Mouse (Mus musculus) limb, embryonic 11.5 days (tissue): ENCODE measurements around the gene Ttc41. TPM values are rescaled to one million over a fixed set of nuclear protein-coding genes. Genes with fewer than 3 reads are reported as not detected.

Experiments
- ATAC-seq: fragments of 200-750 bp; cut with Nextera tagmentation; 2 replicates; pipeline ENCODE4 v1.8.0; 2017; ENCODE audit warnings: low read depth; ENCODE audit not compliant: insufficient number of reproducible peaks, low FRiP score, low TSS enrichment
- DNase-seq: peaks from one replicate; pipeline ENCODE4 v3.0.0-alpha.2; 2015; ENCODE audit warnings: low spot score
- H3K27ac ChIP-seq: fragments of 300-500 bp; sonication (generic); replicated peaks from 2 replicates; pipeline ENCODE4 v1.5.1; 2014; ENCODE audit warnings: low read depth, mild to moderate bottlenecking, low read length
- H3K27me3 ChIP-seq: fragments of 300-500 bp; sonication (generic); 2 replicates; pipeline ENCODE4 v1.6.1; 2014; ENCODE audit warnings: mild to moderate bottlenecking, low read length, mixed read lengths; ENCODE audit not compliant: control insufficient read depth, insufficient read depth
- H3K36me3 ChIP-seq: fragments of 300-500 bp; sonication (generic); 2 replicates; pipeline ENCODE4 v1.6.1; 2014; ENCODE audit warnings: mild to moderate bottlenecking, low read length, moderate library complexity, mixed read lengths; ENCODE audit not compliant: control insufficient read depth, insufficient read depth
- H3K4me1 ChIP-seq: fragments of 300-500 bp; sonication (generic); 2 replicates; pipeline ENCODE4 v1.6.1; 2014; ENCODE audit warnings: low read length, mixed read lengths; ENCODE audit not compliant: control insufficient read depth, insufficient read depth
- H3K4me2 ChIP-seq: fragments of 300-500 bp; sonication (generic); 2 replicates; pipeline ENCODE4 v1.6.1; 2014; ENCODE audit warnings: low read depth, mild to moderate bottlenecking, moderate library complexity; ENCODE audit not compliant: severe bottlenecking
- H3K4me3 ChIP-seq: fragments of 300-500 bp; sonication (generic); 2 replicates; pipeline ENCODE4 v1.5.1; 2014; ENCODE audit warnings: low read depth, low read length
- H3K9ac ChIP-seq: fragments of 300-500 bp; sonication (generic); 2 replicates; pipeline ENCODE4 v1.6.1; 2014; ENCODE audit warnings: mild to moderate bottlenecking, low read length
- H3K9me3 ChIP-seq: fragments of 300-500 bp; sonication (generic); 2 replicates; pipeline ENCODE4 v1.6.1; 2016; ENCODE audit warnings: low read length; ENCODE audit not compliant: control insufficient read depth
- WGBS: fragments of 180-500 bp; shearing (Covaris S2); extraction: QIAGEN DNeasy Blood & Tissue Kit; methylation state at CpG from one replicate; pipeline ENCODE4 v1.1.7; 2014; 5-methylcytosine and 5-hydroxymethylcytosine counted together
- polyA plus RNA-seq: library from polyadenylated mRNA; unstranded; fragments of >200 nt; fragmentation: Nextera tagmentation; extraction: Ambion mirVana; gene quantifications from 2 replicates; pipeline ENCODE4 v1.2.1, GENCODE M21; 2014

Gene Ttc41
- polyA plus RNA-seq, 1 experiment from 2014 or later, result 1.6 TPM

- Histone ChIP-seq H3K4me2 (peak overlapping the region; percentile 94), H3K9ac (peak overlapping the region; percentile 40; the same call in 1 of the 2 replicates), H3K36me3 (peaks cover 39% of the 10 kb centered on the region), H3K27ac (no peak overlapping the region), H3K4me1 (peaks cover 25% of the 10 kb centered on the region), H3K4me3 (peak overlapping the region; percentile 59), H3K9me3 (no peaks in the 10 kb centered on the region), H3K27me3 (no peaks in the 10 kb centered on the region)
- ATAC-seq (no peak), DNase-seq (no peak)
- WGBS, result 77% methylated on average over 4 of the region's 4 CpGs
These were observed 2.2 kb upstream of the Ttc41 start for GRCm38 (mm10) chr10:86703375-86703774.

- peaks cover 35% of the 10 kb centered on the region for H3K36me3 ChIP-seq
- H3K4me1 ChIP-seq, result peaks cover 25% of the 10 kb centered on the region
- no peak overlapping the region for H3K27ac ChIP-seq
These were observed 1.5 kb upstream of the Ttc41 start for GRCm38 (mm10) chr10:86704141-86704540.

GRCm38 (mm10) chr10:86704589-86705191 lies 921 bp upstream of the Ttc41 start:
- Histone ChIP-seq H3K9ac (peak overlapping the region; percentile 81), H3K4me1 (peaks cover 25% of the 10 kb centered on the region), H3K27ac (peak overlapping the region; percentile 38; the same call in 1 of the 2 replicates), H3K9me3 (no peaks in the 10 kb centered on the region), H3K27me3 (no peaks in the 10 kb centered on the region), H3K4me3 (peak overlapping the region; percentile 59), H3K36me3 (peaks cover 32% of the 10 kb centered on the region), H3K4me2 (peak overlapping the region; percentile 94)
- under 1% methylated on average over 33 of the region's 33 CpGs for WGBS
- ATAC-seq (no peak; the same call in 1 of the 2 replicates), DNase-seq (peak; percentile 48)

More at GRCm38 (mm10) chr10:86704141-86704540, 1.5 kb upstream of the Ttc41 start:
- Histone ChIP-seq H3K9me3 (no peaks in the 10 kb centered on the region), H3K4me3 (peak overlapping the region; percentile 59), H3K4me2 (peak overlapping the region; percentile 94), H3K27me3 (no peaks in the 10 kb centered on the region), H3K9ac (peak overlapping the region; percentile 81)
- 8% methylated on average over 8 of the region's 8 CpGs for WGBS
- ATAC-seq (no peak), DNase-seq (no peak)

GRCm38 (mm10) chr10:86705922-86706752 lies 526 bp downstream of the Ttc41 start:
- Histone ChIP-seq H3K4me3 (peak overlapping the region; percentile 59), H3K27ac (peak overlapping the region; percentile 85), H3K27me3 (no peaks in the 10 kb centered on the region), H3K9me3 (no peaks in the 10 kb centered on the region), H3K9ac (peak overlapping the region; percentile 86), H3K36me3 (peaks cover 21% of the 10 kb centered on the region), H3K4me1 (peaks cover 13% of the 10 kb centered on the region), H3K4me2 (peak overlapping the region; percentile 65)
- WGBS, result 6% methylated on average over 33 of the region's 33 CpGs
- DNase-seq (peak; percentile 80), ATAC-seq (peak; percentile 86)

GRCm38 (mm10) chr10:86707134-86707533 lies 1.5 kb downstream of the Ttc41 start:
- peaks cover 9% of the 10 kb centered on the region for H3K4me1 ChIP-seq
- H3K4me3 ChIP-seq, result no peak overlapping the region
- no peak overlapping the region for H3K9ac ChIP-seq
- peaks cover 13% of the 10 kb centered on the region; the same call in 1 of the 2 replicates for H3K36me3 ChIP-seq
- WGBS, result 95% methylated on average over 3 of the region's 3 CpGs
- no peak for ATAC-seq
- no peaks in the 10 kb centered on the region for H3K27me3 ChIP-seq
- no peak overlapping the region for H3K4me2 ChIP-seq
- no peaks in the 10 kb centered on the region for H3K9me3 ChIP-seq
- no peak overlapping the region for H3K27ac ChIP-seq
- no peak for DNase-seq

- H3K9ac ChIP-seq, result no peak overlapping the region
- no peak overlapping the region for H3K27ac ChIP-seq
- H3K4me3 ChIP-seq, result no peak overlapping the region
- H3K36me3 ChIP-seq, result no peaks in the 10 kb centered on the region
- H3K27me3 ChIP-seq, result no peaks in the 10 kb centered on the region
- ATAC-seq (no peak), DNase-seq (no peak)
- no peaks in the 10 kb centered on the region for H3K9me3 ChIP-seq
- H3K4me2 ChIP-seq, result no peak overlapping the region
- WGBS, result 78% methylated on average over 3 of the region's 3 CpGs
- no peaks in the 10 kb centered on the region for H3K4me1 ChIP-seq
These were observed 6.5 kb downstream of the Ttc41 start for GRCm38 (mm10) chr10:86712156-86712555.

- H3K36me3 ChIP-seq, result no peaks in the 10 kb centered on the region
- peak; percentile 67 for DNase-seq
- no peaks in the 10 kb centered on the region for H3K9me3 ChIP-seq
- peaks cover 4% of the 10 kb centered on the region; the same call in 1 of the 2 replicates for H3K4me1 ChIP-seq
- H3K27ac ChIP-seq, result 0 out of 2 replicates have a peak overlapping the region, but pooled peaks have one; percentile 15
- H3K9ac ChIP-seq, result peak overlapping the region; percentile 52
- peak; percentile 55 for ATAC-seq
- peak overlapping the region; percentile 45 for H3K4me2 ChIP-seq
- no peaks in the 10 kb centered on the region for H3K27me3 ChIP-seq
- 5% methylated on average over 12 of the region's 12 CpGs for WGBS
- H3K4me3 ChIP-seq, result peak overlapping the region; percentile 14; the same call in 1 of the 2 replicates
These were observed 22.0 kb downstream of the Ttc41 start for GRCm38 (mm10) chr10:86727548-86727980.

GRCm38 (mm10) chr10:86728176-86728575 lies 22.6 kb downstream of the Ttc41 start:
- ATAC-seq (0 out of 2 replicates have a peak, but pooled peaks have one; percentile 15), DNase-seq (no peak)
- Histone ChIP-seq H3K4me1 (peaks cover 4% of the 10 kb centered on the region; the same call in 1 of the 2 replicates), H3K4me3 (no peak overlapping the region), H3K27me3 (no peaks in the 10 kb centered on the region), H3K4me2 (no peak overlapping the region), H3K9ac (no peak overlapping the region), H3K27ac (0 out of 2 replicates have a peak overlapping the region, but pooled peaks have one; percentile 15), H3K36me3 (no peaks in the 10 kb centered on the region), H3K9me3 (no peaks in the 10 kb centered on the region)
- 94% methylated on average over 3 of the region's 3 CpGs for WGBS
